Mouse (Mus musculus) testis, adult 2 months (tissue): ENCODE results near the gene Aqp2. TPM values are rescaled to one million over a fixed set of nuclear protein-coding genes. Genes with fewer than 3 reads are reported as not detected.

Experiments used
- H3K27ac ChIP-seq: fragments of 200-500 bp; 2 replicates; pipeline ENCODE4 v1.5.1; 2012; ENCODE audit warnings: low read depth, low read length; ENCODE audit not compliant: control insufficient read depth, insufficient read depth
- H3K27me3 ChIP-seq: fragments of 200-500 bp; 2 replicates; pipeline ENCODE4 v1.6.1; 2012; ENCODE audit warnings: mild to moderate bottlenecking, low read length, moderate library complexity; ENCODE audit not compliant: control insufficient read depth, insufficient read depth
- H3K36me3 ChIP-seq: fragments of 200-500 bp; 2 replicates; pipeline ENCODE4 v1.6.1; 2012; ENCODE audit warnings: mild to moderate bottlenecking, low read length; ENCODE audit not compliant: control insufficient read depth, insufficient read depth
- H3K4me1 ChIP-seq: fragments of 200-500 bp; 2 replicates; pipeline ENCODE4 v1.6.1; 2012; ENCODE audit warnings: low read length; ENCODE audit not compliant: control insufficient read depth, insufficient read depth
- H3K4me3 ChIP-seq: fragments of 200-500 bp; 2 replicates; pipeline ENCODE4 v1.5.1; 2012; ENCODE audit warnings: low read depth, mild to moderate bottlenecking, low read length, moderate library complexity, mixed read lengths; ENCODE audit not compliant: control insufficient read depth
- CTCF ChIP-seq: fragments of 200-500 bp; IDR thresholded peaks from 2 replicates; pipeline ENCODE4 v1.5.1; 2012; ENCODE audit warnings: low read depth, mild to moderate bottlenecking, inconsistent platforms, low read length, moderate library complexity; ENCODE audit not compliant: control insufficient read depth, insufficient read depth, insufficient replicate concordance
- POLR2A ChIP-seq: fragments of 200-500 bp; IDR thresholded peaks from 2 replicates; pipeline ENCODE4 v1.6.1; 2012; ENCODE audit warnings: low read depth, mild to moderate bottlenecking, inconsistent platforms, low read length, moderate library complexity; ENCODE audit not compliant: control insufficient read depth
- polyA plus RNA-seq: library from polyadenylated mRNA; depleted of rRNA; stranded (reverse); fragments of >200 nt; gene quantifications from 2 replicates; pipeline ENCODE4 v1.2.3, GENCODE M21; 2012

Aqp2 gene
- polyA plus RNA-seq, 1 experiment = 13.8 TPM

DNA sequence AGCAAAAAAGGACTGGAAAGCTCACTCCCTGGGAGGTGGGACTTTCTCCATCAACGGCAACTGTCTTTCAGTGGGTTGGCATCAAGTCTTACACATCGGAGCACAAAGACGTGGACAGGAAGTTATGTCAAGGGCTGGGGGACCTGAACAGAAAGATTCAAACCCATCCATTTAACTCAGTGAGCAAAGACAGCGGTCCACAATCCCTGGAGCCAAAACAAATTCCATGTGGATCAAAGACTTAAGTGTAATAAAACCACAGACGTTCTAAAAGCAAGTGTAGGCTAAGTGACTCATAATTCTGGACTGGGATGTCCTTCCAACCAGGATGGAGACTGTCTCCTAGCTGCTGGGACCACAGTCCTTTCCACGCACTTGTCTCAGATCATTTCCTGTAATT, 31.1 kb upstream of the Aqp2 start:
- TF ChIP-seq CTCF (no peak), POLR2A (no peak)
- Histone ChIP-seq H3K27me3 (no peaks in the 10 kb centered on the region), H3K36me3 (no peaks in the 10 kb centered on the region), H3K27ac (no peak overlapping the region), H3K4me1 (peaks cover 4% of the 10 kb centered on the region; the same call in 1 of the 2 replicates), H3K4me3 (no peak overlapping the region)

DNA sequence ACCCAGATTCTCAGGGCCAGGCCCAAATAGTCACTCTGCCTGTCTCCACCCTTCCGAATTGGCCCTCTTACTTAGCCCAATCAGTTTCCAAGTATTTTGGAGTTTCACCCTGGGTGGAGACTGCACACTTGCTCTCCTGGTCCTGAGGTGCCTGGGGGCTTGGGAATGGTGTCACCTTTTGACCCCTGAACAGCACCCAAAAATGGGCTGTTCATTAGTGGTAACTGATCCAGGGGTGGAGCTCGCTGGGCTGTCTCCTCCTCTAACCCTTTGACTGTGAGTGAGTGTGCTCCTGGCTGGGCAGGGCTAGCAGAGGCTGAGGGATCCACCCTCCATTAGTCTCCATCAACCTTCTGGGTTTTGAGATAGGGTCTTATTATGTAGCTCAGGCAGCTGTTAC, 29.0 kb upstream of the Aqp2 start:
- Histone ChIP-seq H3K27me3 (no peaks in the 10 kb centered on the region), H3K36me3 (no peaks in the 10 kb centered on the region), H3K4me3 (no peak overlapping the region), H3K27ac (no peak overlapping the region), H3K4me1 (peaks cover 4% of the 10 kb centered on the region; the same call in 1 of the 2 replicates)
- TF ChIP-seq POLR2A (no peak), CTCF (no peak)

DNA sequence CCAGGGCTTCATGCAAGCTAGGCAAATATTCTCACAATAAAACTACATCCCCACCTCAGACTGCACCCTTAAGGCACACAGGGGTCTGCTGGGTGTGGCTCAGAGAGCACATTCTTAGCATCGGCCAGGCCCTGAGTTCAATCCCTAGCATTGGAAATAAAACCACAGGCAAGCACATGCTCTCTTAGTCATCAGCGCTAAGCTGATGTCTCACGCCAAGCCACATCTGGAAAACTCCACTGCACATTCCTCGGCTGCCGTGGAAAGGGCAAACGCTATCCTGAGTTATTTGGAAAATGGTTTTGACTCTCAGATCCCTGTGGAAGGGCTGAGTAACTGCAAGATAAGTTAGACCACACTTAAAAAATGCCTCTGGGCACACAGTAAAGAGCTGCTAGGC, 25.1 kb upstream of the Aqp2 start:
- Histone ChIP-seq H3K27me3 (no peaks in the 10 kb centered on the region), H3K4me1 (peaks cover 4% of the 10 kb centered on the region; the same call in 1 of the 2 replicates), H3K27ac (no peak overlapping the region), H3K4me3 (no peak overlapping the region), H3K36me3 (no peaks in the 10 kb centered on the region)
- TF ChIP-seq POLR2A (no peak), CTCF (no peak)

DNA sequence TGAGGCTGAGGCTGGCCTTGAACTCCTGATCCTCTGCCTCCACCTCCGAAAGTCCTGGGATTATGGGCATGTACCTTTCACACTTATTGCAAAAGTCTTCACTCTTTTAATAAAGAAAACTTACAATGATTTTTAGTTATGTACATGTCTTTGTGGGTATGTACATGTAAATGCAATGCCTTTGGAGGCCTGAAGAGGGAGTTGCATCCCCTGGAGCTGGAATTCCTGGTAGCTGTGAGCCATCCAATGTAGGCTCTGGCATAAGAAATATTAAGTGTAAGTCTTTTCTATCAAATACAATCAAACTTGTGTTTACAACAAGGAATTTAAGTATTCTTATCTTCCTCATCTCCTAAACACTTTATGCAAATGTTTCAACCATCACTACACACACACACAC, 19.9 kb upstream of the Aqp2 start:
- Histone ChIP-seq H3K4me3 (no peak overlapping the region), H3K27me3 (no peaks in the 10 kb centered on the region), H3K36me3 (no peaks in the 10 kb centered on the region), H3K27ac (no peak overlapping the region), H3K4me1 (no peaks in the 10 kb centered on the region)
- no peak for TF ChIP-seq CTCF
- TF ChIP-seq POLR2A = no peak

DNA sequence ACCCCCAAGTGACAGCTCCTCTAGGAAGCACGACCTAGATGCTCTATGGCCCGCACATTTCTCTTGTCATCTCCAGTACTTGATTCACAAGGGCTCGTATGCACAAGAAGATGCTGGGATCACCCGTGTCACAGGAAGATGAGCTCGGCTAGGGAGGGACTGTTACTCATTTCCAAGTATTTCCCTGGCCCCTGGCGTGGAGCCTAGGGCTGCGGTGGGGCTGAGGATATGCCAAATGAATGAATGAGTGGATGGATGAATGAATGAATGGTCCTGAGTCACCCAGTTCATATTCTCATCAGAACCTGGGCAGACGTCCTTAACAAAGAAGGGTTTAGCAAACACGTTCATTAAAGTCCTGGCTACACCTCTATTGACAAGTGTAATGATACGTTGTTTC, 18.6 kb upstream of the Aqp2 start:
- TF ChIP-seq POLR2A (no peak), CTCF (no peak)
- no peaks in the 10 kb centered on the region for H3K27me3 ChIP-seq
- no peaks in the 10 kb centered on the region for H3K36me3 ChIP-seq
- no peak overlapping the region for H3K27ac ChIP-seq
- no peaks in the 10 kb centered on the region for H3K4me1 ChIP-seq
- no peak overlapping the region for H3K4me3 ChIP-seq

DNA sequence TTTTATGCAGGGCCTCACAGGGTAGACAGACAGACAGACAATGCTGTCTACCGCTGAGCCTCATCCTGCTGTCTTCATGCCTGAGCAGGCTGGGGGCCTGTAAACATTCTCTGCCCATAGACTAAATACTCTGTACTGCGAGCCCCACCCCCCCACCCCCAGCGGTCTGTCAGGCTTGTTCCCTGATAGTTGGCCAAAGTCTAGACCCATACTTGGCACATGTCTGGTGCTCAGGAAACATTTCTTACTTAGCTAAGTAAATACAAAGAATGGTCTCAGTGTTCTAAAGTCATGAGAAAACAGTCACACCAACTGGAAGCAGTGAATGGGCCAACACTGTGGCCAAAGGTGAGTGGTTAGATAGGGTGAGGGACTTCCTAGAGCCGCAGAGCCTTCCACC, 11.5 kb upstream of the Aqp2 start:
- no peak overlapping the region for H3K27ac ChIP-seq
- no peak for TF ChIP-seq CTCF
- no peak for TF ChIP-seq POLR2A
- H3K27me3 ChIP-seq = no peaks in the 10 kb centered on the region
- H3K4me3 ChIP-seq = no peak overlapping the region
- peaks cover 4% of the 10 kb centered on the region for H3K4me1 ChIP-seq
- H3K36me3 ChIP-seq = no peaks in the 10 kb centered on the region

DNA sequence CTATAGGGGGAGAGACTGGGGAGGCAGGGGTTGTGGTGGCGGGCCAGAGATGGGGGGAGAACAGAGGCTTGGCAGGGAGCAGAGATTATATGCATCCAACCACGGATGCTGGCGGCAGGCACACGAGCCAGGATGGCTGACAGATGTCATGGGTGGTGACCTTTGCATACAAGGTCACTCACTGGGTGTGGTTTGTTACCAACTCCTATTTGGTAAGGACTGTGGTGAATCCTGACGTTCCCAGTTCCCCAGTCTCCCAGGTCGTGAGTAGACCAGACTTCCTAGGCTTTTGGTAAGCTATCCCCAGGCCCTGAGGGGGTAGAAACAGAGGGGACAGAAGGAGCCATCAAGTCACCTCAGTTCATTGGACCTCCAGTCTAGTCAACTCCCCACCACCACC, 10.2 kb upstream of the Aqp2 start:
- Histone ChIP-seq H3K4me1 (peaks cover 4% of the 10 kb centered on the region), H3K36me3 (no peaks in the 10 kb centered on the region), H3K27ac (no peak overlapping the region), H3K27me3 (no peaks in the 10 kb centered on the region), H3K4me3 (no peak overlapping the region)
- no peak for TF ChIP-seq POLR2A
- no peak for TF ChIP-seq CTCF

DNA sequence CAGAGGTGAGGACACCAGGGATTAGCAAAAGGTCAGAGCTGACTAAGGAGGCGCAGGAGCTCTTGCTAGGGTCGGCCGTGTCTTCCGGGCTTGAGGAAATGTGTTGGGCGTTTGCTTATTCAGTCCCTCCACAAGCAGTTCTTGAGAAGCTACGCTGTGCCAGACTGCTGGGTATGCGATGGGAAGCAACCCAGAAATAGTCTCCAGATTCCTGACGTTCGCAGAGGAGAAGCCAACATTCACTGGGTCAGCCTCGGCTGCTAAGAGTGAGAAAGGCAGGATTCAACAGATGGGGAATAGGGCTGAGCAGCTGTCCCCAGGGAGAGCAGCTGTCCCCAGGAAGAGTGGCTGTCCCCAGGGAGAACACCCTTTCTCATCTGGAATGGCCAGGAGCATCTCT, 9.7 kb upstream of the Aqp2 start:
- no peak for TF ChIP-seq CTCF
- no peak for TF ChIP-seq POLR2A
- Histone ChIP-seq H3K27ac (no peak overlapping the region), H3K36me3 (no peaks in the 10 kb centered on the region), H3K4me3 (no peak overlapping the region), H3K4me1 (peaks cover 4% of the 10 kb centered on the region), H3K27me3 (no peaks in the 10 kb centered on the region)
